Mouse (Mus musculus): ENCODE measurements around the gene 9130213A22Rik.

The 9130213A22Rik gene

DNA sequence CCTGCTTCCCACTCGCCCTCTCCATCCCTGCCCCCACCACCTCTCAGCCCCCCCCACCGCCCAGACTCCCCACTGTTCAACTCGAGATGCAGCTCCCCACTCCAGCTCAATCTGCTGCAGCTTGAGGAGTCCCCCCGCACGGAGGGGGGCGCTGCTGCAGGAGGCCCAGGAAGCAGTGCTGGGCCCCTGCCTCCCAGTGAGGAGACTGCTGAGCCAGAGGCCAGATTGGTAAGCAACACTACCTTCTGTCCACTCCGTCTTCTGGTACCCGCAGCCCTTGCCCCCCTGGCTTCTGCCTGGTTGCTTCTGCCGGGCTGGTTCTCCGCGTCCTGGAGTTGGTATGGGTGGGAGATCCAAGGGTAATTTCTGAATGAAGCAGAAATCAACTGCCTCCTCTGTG is 15.5 kb downstream of the 9130213A22Rik start:
- no peak for DNase-seq (ENCODE audit: low spot score)

DNA sequence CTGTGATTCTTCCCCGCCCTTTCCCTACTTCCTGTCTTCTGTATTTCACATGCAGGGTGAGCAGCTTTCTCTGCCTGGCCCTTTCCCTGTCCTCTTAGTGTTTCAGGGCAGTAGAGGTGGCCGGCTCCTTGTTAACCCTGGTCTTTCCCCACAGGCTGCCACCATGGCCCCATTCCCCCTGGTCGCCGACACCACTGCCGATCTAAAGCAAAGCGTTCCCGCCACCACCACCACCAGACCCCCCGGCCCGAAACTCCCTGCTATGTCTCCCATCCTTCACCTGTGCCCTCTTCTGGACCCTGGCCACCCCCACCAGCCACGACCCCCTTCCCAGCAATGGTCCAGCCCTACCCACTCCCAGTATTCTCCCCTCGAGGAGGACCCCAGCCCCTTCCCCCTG is 16.1 kb downstream of the 9130213A22Rik start:
- no peak for DNase-seq (ENCODE audit: low spot score)

DNA sequence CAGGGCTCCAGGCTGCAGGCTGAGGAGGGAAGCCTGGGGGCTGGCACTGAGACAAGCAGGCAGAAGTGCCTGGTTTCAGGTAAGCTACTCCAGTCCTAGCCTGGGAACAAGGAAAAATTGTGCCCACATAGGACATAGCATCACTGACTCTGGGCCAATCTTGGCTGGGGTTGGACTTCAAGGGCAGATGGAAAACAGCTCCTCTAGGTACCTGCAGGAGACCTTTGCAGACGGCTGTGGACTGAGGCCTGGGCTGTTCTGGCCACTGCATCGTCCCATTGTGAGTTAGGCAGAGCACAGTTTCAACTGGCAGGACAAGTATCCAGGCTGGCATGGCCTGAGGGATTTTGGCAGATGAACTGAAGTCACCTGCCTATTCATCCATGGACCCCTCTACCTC is 16.6 kb downstream of the 9130213A22Rik start:
- no peak for DNase-seq (ENCODE audit: low spot score)

DNA sequence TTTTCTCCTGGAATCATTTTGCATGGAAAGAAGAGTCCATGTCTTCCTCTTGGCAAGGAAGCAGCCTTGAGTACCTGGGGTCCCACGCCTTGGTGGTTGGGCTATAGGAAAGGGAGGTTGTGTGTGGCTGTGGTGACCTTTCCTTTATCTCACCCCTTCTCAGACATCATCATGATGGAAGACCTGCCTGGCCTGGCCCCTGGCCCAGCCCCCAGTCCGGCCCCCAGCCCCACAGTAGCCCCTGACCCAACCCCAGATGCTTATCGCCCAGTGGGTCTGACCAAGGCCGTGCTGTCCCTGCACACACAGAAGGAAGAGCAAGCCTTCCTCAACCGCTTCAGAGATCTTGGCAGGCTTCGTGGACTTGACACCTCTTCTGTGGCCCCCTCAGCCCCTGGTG is 17.2 kb downstream of the 9130213A22Rik start:
- DNase-seq (ENCODE audit: low spot score) = no peak

DNA sequence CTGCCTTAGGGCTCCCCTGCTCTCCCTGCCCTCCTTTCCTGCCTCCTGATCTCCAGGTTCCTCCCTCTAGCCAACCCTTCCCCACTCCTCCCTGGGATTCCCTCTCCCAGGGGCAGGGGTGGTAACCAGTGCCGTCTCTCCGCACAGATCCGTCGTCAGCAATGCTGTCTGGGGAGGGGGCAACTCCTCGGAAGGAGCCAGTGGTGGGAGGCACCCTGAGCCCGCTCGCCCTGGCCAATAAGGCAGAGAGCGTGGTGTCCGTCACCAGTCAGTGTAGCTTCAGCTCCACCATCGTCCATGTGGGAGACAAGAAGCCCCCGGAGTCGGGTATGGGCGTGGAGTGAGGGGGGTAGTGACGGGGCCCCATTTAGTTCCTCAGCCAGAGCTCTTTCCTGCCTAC is 17.9 kb downstream of the 9130213A22Rik start:
- DNase-seq (ENCODE audit: low spot score) = no peak

DNA sequence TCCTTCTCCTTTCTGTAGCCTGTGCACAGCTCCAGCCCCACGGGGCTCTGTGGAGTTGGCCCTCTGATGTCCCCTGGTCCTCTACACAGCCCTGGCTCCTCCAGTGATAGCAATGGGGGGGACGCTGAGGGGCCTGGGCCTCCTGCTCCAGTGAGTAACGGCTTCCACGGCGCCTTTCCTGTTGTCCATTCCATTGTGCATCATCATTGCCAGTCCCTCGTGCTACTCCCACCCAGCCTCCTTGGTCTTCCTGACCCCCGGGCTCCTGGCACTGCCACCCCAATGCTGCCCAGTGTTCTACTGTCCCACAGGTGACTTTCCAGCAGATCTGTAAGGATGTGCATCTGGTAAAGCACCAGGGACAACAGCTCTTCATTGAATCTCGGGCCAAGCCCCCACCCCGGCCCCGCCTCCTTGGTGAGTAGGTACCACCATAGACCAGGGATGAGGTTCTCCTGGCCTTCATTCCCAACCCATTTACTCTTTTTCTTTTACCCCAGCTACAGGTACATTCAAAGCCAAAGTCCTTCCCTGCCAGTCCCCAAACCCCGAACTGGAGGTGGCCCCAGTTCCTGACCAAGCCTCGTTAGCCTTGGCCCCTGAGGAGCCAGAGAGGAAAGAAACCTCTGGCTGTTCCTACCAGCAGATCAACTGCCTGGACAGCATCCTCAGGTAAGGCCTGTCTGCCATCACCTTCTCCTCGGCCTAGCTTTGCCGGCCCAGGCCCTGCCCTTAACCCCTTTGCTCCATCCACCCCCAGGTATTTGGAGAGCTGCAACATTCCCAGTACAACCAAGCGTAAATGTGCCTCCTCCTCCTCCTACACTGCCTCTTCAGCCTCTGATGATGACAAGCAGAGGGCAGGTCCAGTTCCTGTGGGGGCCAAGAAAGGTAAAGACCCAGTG is 18.6 kb downstream of the 9130213A22Rik start:
- no peak for DNase-seq (ENCODE audit: low spot score)

DNA sequence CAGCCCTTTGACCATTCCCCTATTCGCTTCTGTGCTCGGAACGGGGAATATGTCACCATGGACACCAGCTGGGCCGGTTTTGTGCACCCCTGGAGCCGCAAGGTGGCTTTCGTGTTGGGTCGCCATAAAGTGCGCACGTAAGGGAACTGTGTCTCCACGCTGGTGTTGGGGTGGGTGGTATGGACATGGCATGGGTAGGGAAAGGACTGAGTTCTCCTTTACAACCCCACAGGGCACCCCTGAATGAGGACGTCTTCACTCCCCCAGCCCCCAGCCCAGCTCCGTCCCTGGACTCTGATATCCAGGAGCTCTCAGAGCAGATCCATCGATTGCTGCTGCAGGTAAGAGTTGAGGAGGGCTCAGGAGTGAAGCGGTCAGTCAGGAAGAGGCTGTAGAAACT is 19.3 kb downstream of the 9130213A22Rik start:
- DNase-seq (ENCODE audit: low spot score) = no peak

DNA sequence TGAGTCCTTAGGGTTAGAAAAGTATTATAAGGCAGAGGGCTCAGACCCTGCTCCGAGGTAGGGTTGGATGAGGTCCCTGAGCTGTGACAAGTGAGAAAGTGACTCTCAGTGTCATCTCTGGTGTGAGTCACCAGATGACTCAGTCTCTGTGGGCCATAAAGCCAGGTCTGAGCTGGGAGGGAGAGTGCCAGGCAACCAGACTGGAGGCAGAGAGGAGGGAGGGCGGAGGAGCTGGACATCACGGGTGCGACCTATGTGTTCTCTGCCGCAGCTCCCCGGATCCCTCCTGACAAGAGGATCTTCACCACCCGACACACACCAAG is 20.0 kb downstream of the 9130213A22Rik start:
- peak; percentile 9 for DNase-seq (ENCODE audit: low spot score)

DNA sequence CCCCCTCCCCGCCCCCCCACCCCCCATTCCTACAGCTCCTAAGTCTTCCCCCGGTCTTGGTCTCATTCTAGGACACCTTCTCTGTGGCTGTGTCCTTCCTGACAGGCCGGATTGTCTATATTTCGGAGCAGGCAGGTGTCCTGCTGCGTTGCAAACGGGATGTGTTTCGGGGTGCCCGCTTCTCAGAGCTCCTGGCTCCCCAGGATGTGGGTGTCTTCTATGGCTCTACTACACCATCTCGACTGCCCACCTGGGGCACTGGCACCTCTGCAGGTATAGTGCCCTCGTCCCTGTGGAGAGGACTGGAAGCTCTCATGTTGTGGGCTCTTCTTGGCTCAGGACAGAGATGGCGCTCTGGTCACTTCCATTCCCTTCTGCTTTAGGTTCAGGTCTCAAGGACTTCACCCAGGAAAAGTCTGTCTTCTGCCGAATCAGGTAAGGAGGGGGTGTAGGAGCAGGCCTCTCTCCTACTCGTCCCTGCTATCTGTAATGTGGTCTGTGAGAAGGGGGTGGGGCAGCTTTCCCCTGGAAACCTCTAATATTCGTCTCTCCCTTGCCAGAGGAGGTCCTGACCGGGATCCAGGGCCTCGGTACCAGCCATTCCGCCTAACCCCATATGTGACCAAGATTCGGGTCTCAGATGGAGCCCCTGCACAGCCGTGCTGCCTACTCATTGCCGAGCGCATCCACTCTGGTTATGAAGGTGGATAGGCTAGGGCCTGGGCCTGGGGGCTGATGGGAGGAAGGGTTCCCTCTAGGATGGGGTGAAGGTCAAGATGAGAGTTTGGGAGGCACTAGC is 20.6 kb downstream of the 9130213A22Rik start:
- DNase-seq (ENCODE audit: low spot score) = no peak

DNA sequence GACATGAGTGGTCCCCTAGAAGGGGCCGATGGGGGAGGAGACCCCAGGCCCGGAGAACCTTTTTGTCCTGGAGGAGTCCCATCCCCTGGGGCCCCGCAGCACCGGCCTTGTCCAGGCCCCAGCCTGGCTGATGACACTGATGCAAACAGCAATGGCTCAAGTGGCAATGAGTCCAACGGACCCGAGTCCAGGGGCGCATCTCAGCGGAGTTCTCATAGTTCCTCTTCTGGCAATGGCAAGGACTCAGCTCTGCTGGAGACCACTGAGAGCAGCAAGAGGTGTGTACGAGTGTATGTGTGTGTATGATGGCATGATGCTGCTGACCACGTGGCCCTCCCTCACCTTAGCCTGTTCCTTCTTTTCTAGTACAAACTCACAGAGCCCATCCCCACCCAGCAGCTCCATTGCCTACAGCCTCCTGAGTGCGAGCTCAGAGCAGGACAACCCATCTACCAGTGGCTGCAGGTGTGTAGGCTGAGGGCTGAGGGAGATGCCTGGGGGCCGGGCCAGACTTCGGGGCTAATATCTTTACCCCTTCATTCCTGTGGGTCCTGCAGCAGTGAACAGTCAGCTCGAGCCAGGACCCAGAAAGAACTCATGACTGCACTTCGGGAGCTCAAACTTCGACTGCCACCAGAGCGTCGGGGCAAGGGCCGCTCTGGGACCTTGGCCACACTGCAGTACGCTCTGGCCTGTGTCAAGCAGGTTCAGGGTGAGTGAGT is 21.6 kb downstream of the 9130213A22Rik start:
- DNase-seq (ENCODE audit: low spot score) = no peak

DNA sequence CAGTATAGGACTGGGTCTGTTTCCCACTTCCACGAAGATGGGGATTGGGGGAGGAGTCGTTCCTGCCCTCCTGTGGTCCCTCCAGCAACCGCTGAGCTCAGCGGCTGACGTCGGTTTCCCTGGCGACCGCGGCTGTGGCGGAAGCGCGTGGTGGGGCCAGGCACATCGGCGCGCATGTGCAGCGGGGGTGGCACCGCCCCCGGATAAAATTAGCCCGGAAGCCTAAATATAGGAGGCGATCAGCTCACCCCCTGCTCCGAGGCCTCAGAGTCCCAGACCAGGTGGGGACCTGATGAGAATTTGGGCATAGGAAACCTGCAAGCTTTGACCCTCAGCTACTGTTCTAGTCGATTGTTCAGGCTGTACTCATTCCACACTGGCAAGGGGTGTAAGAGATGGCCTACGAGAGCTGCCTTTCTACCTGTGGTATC is 22.5 kb downstream of the 9130213A22Rik start:
- peak; percentile 80 for DNase-seq (ENCODE audit: low spot score)

DNA sequence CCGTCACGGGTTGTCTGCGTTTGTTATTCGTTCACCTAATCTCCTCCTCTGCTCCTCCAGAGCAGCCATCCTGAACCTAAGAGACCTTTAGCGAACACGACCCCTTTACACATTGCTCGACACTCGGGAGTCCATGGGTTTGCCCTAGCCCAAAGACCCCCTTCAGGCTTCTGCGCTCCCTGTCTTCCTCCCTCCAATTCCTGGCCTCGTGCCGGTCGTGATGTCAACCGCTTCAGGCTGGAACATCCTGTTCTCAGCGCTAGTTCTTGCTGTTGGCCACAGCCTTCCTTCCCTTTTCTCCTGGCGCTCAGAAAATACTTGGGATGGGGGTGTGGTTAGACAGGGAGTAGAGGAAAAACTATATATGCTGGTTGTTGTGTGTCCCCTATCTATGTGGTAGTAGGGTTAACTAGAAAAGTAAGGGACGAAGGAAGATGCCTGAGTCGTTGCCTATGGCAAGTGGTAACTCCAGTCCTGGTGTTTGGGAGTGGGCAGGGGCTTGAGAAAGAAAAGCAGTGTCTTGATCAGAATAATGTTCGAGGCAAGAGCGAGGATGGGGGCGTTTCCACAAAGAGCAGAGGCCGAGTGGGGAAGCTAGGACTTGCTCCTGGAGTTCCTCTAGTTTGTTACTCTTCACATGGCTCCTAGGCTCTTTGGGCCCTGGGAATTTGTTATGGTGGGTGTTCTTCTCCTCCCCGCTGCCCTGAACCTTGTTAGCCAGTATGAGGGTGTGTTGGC is 23.0 kb downstream of the 9130213A22Rik start:
- peak; percentile 60 for DNase-seq (ENCODE audit: low spot score)

DNA sequence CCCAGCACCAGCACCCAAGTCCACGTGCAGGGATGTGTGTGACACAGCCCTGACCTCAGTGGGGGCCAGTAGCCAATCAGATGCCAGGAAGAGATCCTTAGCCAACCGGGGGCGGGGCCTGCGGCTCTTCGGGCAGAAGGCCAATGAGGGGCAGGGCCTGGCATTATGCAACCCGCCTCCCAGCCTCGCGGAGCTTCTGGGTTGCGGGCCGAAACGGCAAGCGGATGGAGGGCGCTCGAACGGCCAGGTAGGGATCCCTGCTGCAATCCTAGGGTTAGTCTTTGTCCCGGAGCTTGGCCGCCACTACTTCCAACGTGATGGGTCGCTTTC is 23.7 kb downstream of the 9130213A22Rik start:
- DNase-seq (ENCODE audit: low spot score) = peak; percentile 97

DNA sequence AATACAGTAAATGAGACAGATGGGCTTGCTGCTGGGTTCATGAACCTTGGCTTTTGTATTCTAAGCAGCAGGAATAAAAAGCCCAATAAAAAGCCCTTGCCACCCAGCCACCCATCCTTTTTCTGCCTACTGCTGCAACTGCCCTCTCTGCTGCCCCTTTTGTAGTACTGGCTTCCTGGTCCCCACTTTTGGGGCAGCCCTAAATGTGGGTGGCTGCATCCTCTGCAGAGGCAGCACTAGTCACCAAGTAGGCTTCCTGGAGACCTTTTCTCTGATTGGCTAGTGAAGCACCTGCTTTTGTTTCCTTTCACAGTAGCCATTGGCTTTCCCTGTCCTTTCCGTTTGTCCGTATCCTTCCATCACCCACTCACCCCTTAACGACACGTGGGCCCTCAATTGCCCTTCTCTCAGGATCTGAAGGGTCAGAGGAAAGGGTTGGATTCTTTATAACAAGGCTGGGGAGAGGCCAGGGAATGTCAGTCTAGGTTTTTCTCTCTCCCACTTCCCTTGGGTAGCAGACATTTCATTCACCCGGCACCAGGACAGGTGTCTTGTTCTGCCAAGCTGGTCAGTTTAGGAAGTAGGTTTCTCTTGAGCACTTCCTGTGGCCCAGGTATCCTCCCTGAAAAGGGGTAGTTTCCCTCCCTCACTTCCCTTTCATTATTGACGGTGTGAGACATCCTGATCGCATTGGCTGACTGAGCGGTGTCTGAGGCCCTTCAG is 24.2 kb downstream of the 9130213A22Rik start:
- DNase-seq (ENCODE audit: low spot score) = no peak

DNA sequence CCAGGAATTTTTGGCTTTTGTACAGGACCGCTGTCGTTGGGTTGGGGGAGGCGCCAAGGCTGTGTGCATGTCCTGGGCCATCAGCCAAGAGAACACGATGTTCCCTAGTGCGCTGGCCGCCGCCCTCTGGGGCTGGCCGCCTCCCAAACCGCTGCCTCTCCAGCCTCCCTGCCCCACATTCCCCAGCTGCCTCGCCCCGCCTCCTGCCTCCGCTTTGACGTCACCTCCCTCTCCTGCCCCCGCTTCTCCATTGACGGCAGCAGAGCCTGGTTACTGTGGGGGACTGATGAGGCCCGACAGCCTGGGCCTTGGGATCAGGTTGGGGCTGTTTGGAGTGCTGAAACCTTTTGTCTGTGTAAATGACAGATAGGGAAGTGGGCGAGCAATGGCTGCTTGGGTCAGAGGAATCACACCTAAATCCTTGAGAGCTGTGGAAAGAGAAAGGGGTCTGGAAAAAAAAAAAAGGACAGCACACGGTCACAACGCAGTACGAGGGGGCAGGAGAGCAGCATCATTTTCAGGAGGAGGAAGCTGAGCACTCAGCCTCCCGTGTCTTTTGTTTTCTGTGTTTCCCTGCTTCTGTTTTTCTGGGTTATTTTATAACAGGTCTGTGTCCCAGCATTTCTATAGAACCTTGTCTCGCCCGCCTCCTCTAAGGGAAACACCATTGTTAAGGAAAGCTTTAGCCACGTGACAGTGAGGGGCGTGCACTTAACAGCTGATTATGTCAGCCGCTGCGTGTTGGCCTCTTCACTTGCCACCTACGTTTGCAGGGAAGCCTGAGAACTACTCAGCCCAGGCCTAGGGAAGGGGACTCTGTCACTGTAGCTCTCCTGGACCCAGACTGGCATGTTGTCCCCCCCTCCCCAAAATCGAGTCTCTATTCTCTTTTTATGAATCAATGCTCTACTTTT is 25.1 kb downstream of the 9130213A22Rik start:
- peak; percentile 97 for DNase-seq (ENCODE audit: low spot score)

DNA sequence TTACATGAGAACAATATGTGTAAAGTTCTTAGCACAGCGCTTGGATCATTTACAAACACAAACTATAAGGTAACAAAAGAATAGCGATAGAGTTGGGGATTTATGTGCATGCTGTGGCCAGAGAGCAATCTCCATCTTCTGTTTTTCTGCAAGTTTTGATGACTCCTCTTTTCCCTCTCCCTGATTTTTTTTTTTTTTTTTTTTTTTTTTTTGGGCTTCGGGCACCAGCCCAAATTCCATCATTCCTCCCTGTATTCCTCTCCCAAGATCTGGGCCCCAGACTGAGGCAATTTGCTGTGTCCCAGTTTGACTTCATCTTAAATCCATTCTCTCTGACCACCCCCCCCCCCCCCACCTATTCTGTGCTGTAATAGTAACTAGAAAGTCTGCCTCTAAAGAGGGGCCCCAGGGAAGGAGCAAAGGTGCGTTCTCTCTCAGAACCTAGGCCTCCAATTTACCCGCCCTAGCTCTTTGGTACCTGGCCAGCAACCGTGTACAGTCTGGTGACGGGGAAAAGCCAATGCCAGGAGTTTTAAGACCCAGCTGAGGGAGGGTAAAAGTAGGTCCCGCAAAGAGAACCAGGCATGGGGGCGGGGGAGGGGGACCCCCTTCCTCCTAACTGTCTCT is 25.9 kb downstream of the 9130213A22Rik start:
- DNase-seq (ENCODE audit: low spot score) = peak; percentile 90

DNA sequence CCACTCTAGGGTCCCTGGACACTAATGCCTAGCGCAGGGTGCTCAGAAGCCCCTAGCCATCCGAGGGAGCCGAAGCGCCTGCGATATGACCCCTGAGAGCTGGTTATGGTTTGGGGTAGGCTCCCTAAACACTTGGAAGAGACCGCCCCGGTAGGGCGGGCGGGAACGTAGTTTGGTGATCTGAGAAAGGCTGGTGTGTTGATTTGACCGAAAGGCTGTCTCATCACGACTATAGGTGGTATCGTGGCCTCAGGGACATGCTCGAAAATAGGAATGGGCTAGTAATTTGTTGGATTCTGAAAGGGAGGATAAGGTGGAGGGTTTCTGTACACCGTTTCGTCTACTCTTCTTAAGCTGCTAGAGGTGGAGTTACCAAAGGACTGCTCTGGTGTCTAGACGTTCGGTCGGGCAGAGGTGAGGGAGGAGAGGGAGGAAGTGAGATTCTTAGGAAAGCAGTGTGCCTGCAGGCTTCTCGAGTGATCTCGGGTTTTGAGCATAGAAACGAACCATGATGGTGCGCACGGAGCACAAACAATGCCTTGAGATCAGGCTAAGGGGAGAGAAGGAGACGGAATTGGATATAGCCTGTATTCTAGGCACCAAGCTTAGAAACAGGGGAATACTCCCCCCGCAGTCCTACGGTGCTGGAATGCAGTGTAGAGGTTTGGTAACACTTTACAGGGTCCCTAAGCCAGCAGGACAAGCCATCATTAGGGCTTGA is 26.7 kb downstream of the 9130213A22Rik start:
- peak; percentile 76 for DNase-seq (ENCODE audit: low spot score)

DNA sequence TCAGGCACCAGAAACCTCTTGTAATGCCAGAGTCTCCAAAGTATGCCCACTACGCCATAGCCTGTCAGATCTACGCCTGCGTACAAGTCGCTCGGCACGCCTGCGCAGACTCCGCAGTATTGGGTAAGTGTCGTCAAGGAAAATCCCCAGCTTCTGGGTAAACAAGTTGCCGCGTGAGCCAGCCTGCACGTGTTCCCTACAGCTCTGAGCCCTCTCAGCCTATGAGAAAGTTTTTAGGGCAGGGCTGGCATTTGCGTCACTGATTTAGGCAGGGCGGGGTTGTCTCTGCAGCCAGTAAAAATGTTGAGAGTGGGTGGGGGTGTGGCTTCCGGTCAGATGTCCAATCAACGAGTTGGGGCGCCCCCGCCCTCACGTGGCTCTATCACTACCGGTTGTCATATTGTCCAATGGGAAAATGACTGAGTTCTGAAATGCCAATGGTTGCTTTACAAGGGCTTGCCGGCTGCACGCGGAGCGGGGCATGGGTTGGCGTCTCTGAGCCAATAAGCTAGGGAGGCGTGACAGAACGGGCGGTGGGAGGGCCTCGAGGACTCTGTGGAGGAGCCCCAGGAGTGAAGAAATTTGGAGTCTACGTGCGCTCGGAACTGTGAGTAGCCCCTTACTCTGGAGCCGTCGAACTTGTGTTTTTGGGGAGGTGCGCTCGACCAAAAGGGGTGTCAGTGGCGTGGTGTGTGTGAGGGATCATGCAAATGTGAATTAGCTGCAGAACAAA is 27.5 kb downstream of the 9130213A22Rik start, which contains the start of gene Per1:
TSS of gene Per1 (plus strand) at position 521 of the 733 bp plus-strand sequence.
- DNase-seq (ENCODE audit: low spot score) = peak; percentile 100

All from adipocyte (in vitro differentiated cells).